Mouse (Mus musculus) limb, embryonic 11.5 days (tissue): Measurements from ENCODE around the gene Spint5. TPM values are rescaled to one million over a fixed set of nuclear protein-coding genes. Genes with fewer than 3 reads are reported as not detected.

Experiments used
- ATAC-seq: fragments of 200-750 bp; cut with Nextera tagmentation; 2 replicates; pipeline ENCODE4 v1.8.0; 2017; ENCODE audit warnings: low read depth; ENCODE audit not compliant: insufficient number of reproducible peaks, low FRiP score, low TSS enrichment
- DNase-seq: peaks from one replicate; pipeline ENCODE4 v3.0.0-alpha.2; 2015; ENCODE audit warnings: low spot score
- H3K27ac ChIP-seq: fragments of 300-500 bp; sonication (generic); replicated peaks from 2 replicates; pipeline ENCODE4 v1.5.1; 2014; ENCODE audit warnings: low read depth, mild to moderate bottlenecking, low read length
- H3K27me3 ChIP-seq: fragments of 300-500 bp; sonication (generic); 2 replicates; pipeline ENCODE4 v1.6.1; 2014; ENCODE audit warnings: mild to moderate bottlenecking, low read length, mixed read lengths; ENCODE audit not compliant: control insufficient read depth, insufficient read depth
- H3K36me3 ChIP-seq: fragments of 300-500 bp; sonication (generic); 2 replicates; pipeline ENCODE4 v1.6.1; 2014; ENCODE audit warnings: mild to moderate bottlenecking, low read length, moderate library complexity, mixed read lengths; ENCODE audit not compliant: control insufficient read depth, insufficient read depth
- H3K4me1 ChIP-seq: fragments of 300-500 bp; sonication (generic); 2 replicates; pipeline ENCODE4 v1.6.1; 2014; ENCODE audit warnings: low read length, mixed read lengths; ENCODE audit not compliant: control insufficient read depth, insufficient read depth
- H3K4me2 ChIP-seq: fragments of 300-500 bp; sonication (generic); 2 replicates; pipeline ENCODE4 v1.6.1; 2014; ENCODE audit warnings: low read depth, mild to moderate bottlenecking, moderate library complexity; ENCODE audit not compliant: severe bottlenecking
- H3K4me3 ChIP-seq: fragments of 300-500 bp; sonication (generic); 2 replicates; pipeline ENCODE4 v1.5.1; 2014; ENCODE audit warnings: low read depth, low read length
- H3K9ac ChIP-seq: fragments of 300-500 bp; sonication (generic); 2 replicates; pipeline ENCODE4 v1.6.1; 2014; ENCODE audit warnings: mild to moderate bottlenecking, low read length
- H3K9me3 ChIP-seq: fragments of 300-500 bp; sonication (generic); 2 replicates; pipeline ENCODE4 v1.6.1; 2016; ENCODE audit warnings: low read length; ENCODE audit not compliant: control insufficient read depth
- WGBS: fragments of 180-500 bp; shearing (Covaris S2); extraction: QIAGEN DNeasy Blood & Tissue Kit; methylation state at CpG from one replicate; pipeline ENCODE4 v1.1.7; 2014; 5-methylcytosine and 5-hydroxymethylcytosine counted together
- polyA plus RNA-seq: library from polyadenylated mRNA; unstranded; fragments of >200 nt; fragmentation: Nextera tagmentation; extraction: Ambion mirVana; gene quantifications from 2 replicates; pipeline ENCODE4 v1.2.1, GENCODE M21; 2014

Spint5 gene
- polyA plus RNA-seq, 1 experiment from 2014 or later: not detected

DNA sequence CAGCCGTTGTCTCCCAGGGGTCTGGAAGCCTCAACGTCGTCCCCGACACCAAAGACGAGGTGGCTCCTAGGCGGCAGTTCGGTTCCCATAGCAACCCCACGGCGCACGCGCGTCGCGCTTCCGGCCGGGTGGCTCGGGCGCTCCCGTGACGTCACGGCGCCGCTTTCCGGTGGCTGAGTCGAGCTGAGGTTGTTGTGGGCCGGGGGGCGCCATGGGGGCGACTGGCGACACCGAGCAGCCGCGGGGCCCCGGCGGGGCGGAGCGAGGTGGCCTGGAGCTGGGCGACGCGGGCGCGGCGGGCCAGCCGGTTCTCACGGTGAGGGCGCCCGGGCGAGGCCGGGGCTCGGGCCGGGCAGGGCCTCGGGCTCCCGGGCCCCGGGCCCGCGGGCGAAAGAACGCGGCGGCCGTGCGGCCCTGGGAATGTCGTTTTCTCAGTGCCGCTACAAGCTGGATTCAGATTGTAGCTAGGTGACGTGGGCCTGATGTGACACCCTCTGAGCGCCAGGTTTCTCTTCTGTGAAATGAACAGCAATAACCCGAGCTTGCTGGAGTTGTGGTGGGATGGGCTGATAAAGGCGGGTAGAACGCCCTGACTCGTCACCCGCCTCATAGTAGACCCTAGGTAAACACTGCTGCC, 30.9 kb downstream of the Spint5 start, which contains the start of the genes Wfdc3 and Dnttip1:
TSS of gene Wfdc3 (minus strand) at position 89 of the 637 bp plus-strand sequence.
TSS of gene Dnttip1 (plus strand) at position 141 of the 637 bp plus-strand sequence.
- peaks cover 4% of the 10 kb centered on the region for H3K36me3 ChIP-seq
- peak; percentile 84 for ATAC-seq

DNA sequence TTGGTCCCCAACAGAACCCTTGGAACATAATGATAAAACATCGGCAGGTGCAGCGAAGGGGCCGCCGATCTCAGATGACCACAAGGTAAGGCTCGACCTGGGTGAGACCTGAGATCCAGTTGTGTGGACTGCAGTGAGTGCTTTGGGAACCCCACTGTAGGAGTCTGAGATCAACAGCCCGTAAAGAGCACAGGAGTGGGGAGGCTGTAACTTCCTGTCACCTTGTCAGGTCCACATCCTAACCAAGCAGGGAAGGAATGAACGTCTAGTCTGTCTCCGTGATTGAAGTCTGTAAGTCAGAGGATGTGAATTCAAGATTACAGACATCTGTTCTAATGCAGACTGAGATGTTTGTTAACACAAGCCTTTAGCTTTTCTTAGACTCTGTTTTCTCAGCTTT, 31.6 kb downstream of the Spint5 start:
- 56% methylated on average over 8 of the region's 8 CpGs for WGBS
- no peaks in the 10 kb centered on the region for H3K27me3 ChIP-seq
- DNase-seq (no peak), ATAC-seq (no peak)
- peak overlapping the region; percentile 80 for H3K4me3 ChIP-seq
- H3K27ac ChIP-seq: no peak overlapping the region
- peaks cover 4% of the 10 kb centered on the region for H3K36me3 ChIP-seq
- H3K4me1 ChIP-seq: peaks cover 5% of the 10 kb centered on the region
- no peaks in the 10 kb centered on the region for H3K9me3 ChIP-seq
- H3K4me2 ChIP-seq: peak overlapping the region; percentile 59
- H3K9ac ChIP-seq: peak overlapping the region; percentile 90

More for the DNA sequence above, 30.9 kb downstream of the Spint5 start, which contains the start of the genes Wfdc3 and Dnttip1:
- H3K4me1 ChIP-seq: peaks cover 5% of the 10 kb centered on the region
- H3K4me2 ChIP-seq: peak within 1 kb of the TSS; percentile 59
- DNase-seq: peak; percentile 96
- H3K27ac ChIP-seq: 0 out of 2 replicates have a peak within 1 kb of the TSS, but pooled peaks have one; percentile 52
- no peaks in the 10 kb centered on the region for H3K9me3 ChIP-seq
- WGBS: under 1% methylated on average over 70 of the region's 70 CpGs
- H3K4me3 ChIP-seq: peak within 1 kb of the TSS; percentile 80
- H3K27me3 ChIP-seq: no peaks in the 10 kb centered on the region
- peak within 1 kb of the TSS; percentile 90 for H3K9ac ChIP-seq

GRCm38 (mm10) chr2:164748191-164748590, 33.1 kb downstream of the Spint5 start:
- H3K9me3 ChIP-seq: no peaks in the 10 kb centered on the region
- no peak overlapping the region for H3K27ac ChIP-seq
- no peak overlapping the region for H3K9ac ChIP-seq
- no peak overlapping the region for H3K4me2 ChIP-seq
- H3K36me3 ChIP-seq: peaks cover 7% of the 10 kb centered on the region
- ATAC-seq (no peak), DNase-seq (no peak)
- no peaks in the 10 kb centered on the region for H3K27me3 ChIP-seq
- WGBS: 89% methylated on average over 4 of the region's 4 CpGs
- H3K4me3 ChIP-seq: no peak overlapping the region
- H3K4me1 ChIP-seq: peaks cover 5% of the 10 kb centered on the region

- WGBS: 95% methylated on average over 6 of the region's 6 CpGs
These were observed 33.9 kb downstream of the Spint5 start for GRCm38 (mm10) chr2:164748991-164749390.

DNA sequence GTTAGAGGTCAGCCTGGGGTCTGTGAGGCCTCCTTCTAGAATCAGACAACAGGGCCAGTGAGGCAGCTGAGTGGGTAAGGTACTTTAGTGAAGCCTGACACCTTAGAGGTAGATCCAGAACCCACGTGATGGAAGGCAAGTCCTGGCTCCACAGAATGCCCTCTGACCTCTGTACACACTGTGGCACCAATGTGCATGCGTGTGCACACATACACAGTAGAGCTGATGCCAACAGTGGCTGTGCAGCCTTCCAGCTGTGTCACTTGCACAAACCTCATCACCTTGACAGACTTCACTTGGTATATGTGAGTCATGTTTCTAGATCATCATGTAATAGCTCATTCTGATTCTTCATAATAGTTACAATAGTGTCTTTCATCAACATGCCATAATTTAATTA, 37.3 kb downstream of the Spint5 start:
- ATAC-seq (no peak), DNase-seq (no peak)
- Histone ChIP-seq H3K4me1 (no peaks in the 10 kb centered on the region), H3K4me2 (no peak overlapping the region), H3K27me3 (no peaks in the 10 kb centered on the region), H3K4me3 (no peak overlapping the region), H3K27ac (no peak overlapping the region), H3K9me3 (no peaks in the 10 kb centered on the region), H3K36me3 (peaks cover 26% of the 10 kb centered on the region), H3K9ac (no peak overlapping the region)
- WGBS: 91% methylated on average over 2 of the region's 2 CpGs

More at GRCm38 (mm10) chr2:164748991-164749390, 33.9 kb downstream of the Spint5 start:
- ATAC-seq (no peak), DNase-seq (no peak)
- Histone ChIP-seq H3K27me3 (no peaks in the 10 kb centered on the region), H3K36me3 (peaks cover 7% of the 10 kb centered on the region), H3K9ac (no peak overlapping the region), H3K9me3 (no peaks in the 10 kb centered on the region), H3K4me3 (no peak overlapping the region), H3K27ac (no peak overlapping the region), H3K4me2 (no peak overlapping the region), H3K4me1 (peaks cover 5% of the 10 kb centered on the region)

- Histone ChIP-seq H3K36me3 (peaks cover 33% of the 10 kb centered on the region), H3K9me3 (no peaks in the 10 kb centered on the region), H3K4me1 (no peaks in the 10 kb centered on the region), H3K4me3 (no peak overlapping the region), H3K27me3 (no peaks in the 10 kb centered on the region), H3K9ac (no peak overlapping the region), H3K27ac (no peak overlapping the region), H3K4me2 (no peak overlapping the region)
- no peak for DNase-seq
- WGBS: 86% methylated on average over 11 of the region's 11 CpGs
- no peak for ATAC-seq
These were observed 39.0 kb downstream of the Spint5 start for GRCm38 (mm10) chr2:164754105-164754504.

DNA sequence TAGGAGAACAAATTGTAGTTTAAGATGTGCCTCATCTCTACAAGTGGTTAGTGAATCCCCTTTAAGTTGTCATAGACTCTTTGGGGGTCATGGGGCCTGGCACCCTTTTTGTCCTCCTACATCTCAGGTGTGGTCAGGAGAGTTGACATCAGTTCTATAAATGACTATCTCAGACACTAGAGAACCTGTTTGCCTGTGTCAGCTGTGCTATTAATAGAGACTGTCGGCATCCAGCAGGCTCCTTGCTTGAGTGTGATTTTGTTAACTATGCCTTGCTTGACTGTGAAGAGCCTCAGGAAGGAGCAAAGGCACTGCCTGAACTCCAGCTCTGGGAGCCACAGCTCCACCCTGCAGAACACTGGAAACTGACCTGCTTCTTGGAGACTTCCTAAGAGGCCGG, 39.7 kb downstream of the Spint5 start:
- no peak overlapping the region for H3K27ac ChIP-seq
- no peak overlapping the region for H3K4me2 ChIP-seq
- no peaks in the 10 kb centered on the region for H3K4me1 ChIP-seq
- H3K27me3 ChIP-seq: no peaks in the 10 kb centered on the region
- ATAC-seq: no peak
- no peak for DNase-seq
- H3K9me3 ChIP-seq: no peaks in the 10 kb centered on the region
- H3K4me3 ChIP-seq: no peak overlapping the region
- H3K9ac ChIP-seq: no peak overlapping the region
- peaks cover 36% of the 10 kb centered on the region for H3K36me3 ChIP-seq
- WGBS: 93% methylated on average over 2 of the region's 2 CpGs

GRCm38 (mm10) chr2:164757841-164758240, 42.7 kb downstream of the Spint5 start:
- peaks cover 42% of the 10 kb centered on the region for H3K36me3 ChIP-seq
- H3K27ac ChIP-seq: no peak overlapping the region
- 84% methylated on average over 11 of the region's 11 CpGs for WGBS
- no peak overlapping the region for H3K9ac ChIP-seq
- ATAC-seq (no peak), DNase-seq (no peak)
- no peaks in the 10 kb centered on the region for H3K4me1 ChIP-seq
- H3K9me3 ChIP-seq: no peaks in the 10 kb centered on the region
- H3K4me3 ChIP-seq: no peak overlapping the region
- no peaks in the 10 kb centered on the region for H3K27me3 ChIP-seq
- H3K4me2 ChIP-seq: no peak overlapping the region
